Mouse (Mus musculus) neural tube, embryonic 14.5 days (tissue): ENCODE results near the gene Zfp324. TPM values are rescaled to one million over a fixed set of nuclear protein-coding genes. Genes with fewer than 3 reads are reported as not detected.

Experiments used
- ATAC-seq: fragments of 200-750 bp; cut with Nextera tagmentation; 2 replicates; pipeline ENCODE4 v1.8.0; 2017; ENCODE audit warnings: low read depth, mild to moderate bottlenecking, moderate TSS enrichment, moderate library complexity
- H3K27ac ChIP-seq: fragments of 300-500 bp; sonication (generic); 2 replicates; pipeline ENCODE4 v1.5.1; 2014; ENCODE audit warnings: low read depth, mild to moderate bottlenecking, control low read depth, low read length, moderate library complexity, mixed read lengths
- H3K27me3 ChIP-seq: fragments of 300-500 bp; sonication (generic); 2 replicates; pipeline ENCODE4 v1.6.1; 2014; ENCODE audit warnings: low read length; ENCODE audit not compliant: control insufficient read depth, insufficient read depth
- H3K36me3 ChIP-seq: fragments of 300-500 bp; sonication (generic); 2 replicates; pipeline ENCODE4 v1.6.1; 2014; ENCODE audit warnings: low read length, mixed read lengths; ENCODE audit not compliant: control insufficient read depth, insufficient read depth
- H3K4me1 ChIP-seq: fragments of 300-500 bp; sonication (generic); 2 replicates; pipeline ENCODE4 v1.6.1; 2014; ENCODE audit warnings: low read length; ENCODE audit not compliant: control insufficient read depth, insufficient read depth
- H3K4me2 ChIP-seq: fragments of 300-500 bp; sonication (generic); 2 replicates; pipeline ENCODE4 v1.6.1; 2014; ENCODE audit warnings: mild to moderate bottlenecking, low read depth, low read length, control low read depth
- H3K4me3 ChIP-seq: fragments of 300-500 bp; sonication (generic); 2 replicates; pipeline ENCODE4 v1.5.1; 2014; ENCODE audit warnings: low read depth, low read length, control low read depth, mixed read lengths
- H3K9ac ChIP-seq: fragments of 300-500 bp; sonication (generic); replicated peaks from 2 replicates; pipeline ENCODE4 v1.6.1; 2014; ENCODE audit warnings: low read depth, mild to moderate bottlenecking, control low read depth, low read length, mixed read lengths
- H3K9me3 ChIP-seq: fragments of 300-500 bp; sonication (generic); 2 replicates; pipeline ENCODE4 v1.6.1; 2016; ENCODE audit warnings: low read length; ENCODE audit not compliant: control insufficient read depth
- WGBS: fragments of 180-500 bp; shearing (Covaris S2); extraction: QIAGEN DNeasy Blood & Tissue Kit; methylation state at CpG from one replicate; pipeline ENCODE4 v1.1.7; 2014; 5-methylcytosine and 5-hydroxymethylcytosine counted together
- polyA plus RNA-seq: library from polyadenylated mRNA; unstranded; fragments of >200 nt; fragmentation: Nextera tagmentation; extraction: Ambion mirVana; gene quantifications from 2 replicates; pipeline ENCODE4 v1.2.1, GENCODE M21; 2014

Zfp324 gene
- polyA plus RNA-seq, 1 experiment from 2014 or later = 10.6 TPM

GRCm38 (mm10) chr7:12958948-12959347, 6.7 kb upstream of the Zfp324 start:
- WGBS = 83% methylated on average over 4 of the region's 4 CpGs
- Histone ChIP-seq H3K4me1 (no peaks in the 10 kb centered on the region), H3K9me3 (no peaks in the 10 kb centered on the region), H3K36me3 (no peaks in the 10 kb centered on the region), H3K9ac (no peak overlapping the region), H3K27me3 (no peaks in the 10 kb centered on the region), H3K4me2 (no peak overlapping the region), H3K4me3 (no peak overlapping the region), H3K27ac (no peak overlapping the region)
- ATAC-seq = no peak

DNA sequence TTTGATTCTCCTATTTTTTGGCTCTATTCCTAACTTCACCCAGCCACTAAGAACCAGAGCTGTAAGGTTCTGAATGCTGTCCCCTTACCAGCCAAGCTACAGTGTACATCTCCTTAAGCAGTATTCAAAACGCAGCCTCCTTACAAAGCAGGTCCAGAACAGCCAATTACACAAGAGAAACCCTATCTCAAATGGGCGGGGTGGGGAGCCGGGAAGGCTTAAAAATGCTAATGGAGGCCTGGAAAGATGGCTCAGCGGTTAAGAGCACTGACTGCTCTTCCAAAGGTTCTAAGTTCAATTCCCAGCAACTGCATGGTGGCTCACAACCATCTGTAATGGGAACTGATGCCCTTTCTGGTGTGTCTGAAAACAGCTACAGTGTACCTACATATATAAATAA, 5.9 kb upstream of the Zfp324 start:
- no peaks in the 10 kb centered on the region for H3K27me3 ChIP-seq
- H3K9ac ChIP-seq = no peak overlapping the region
- H3K4me3 ChIP-seq = no peak overlapping the region
- H3K27ac ChIP-seq = no peak overlapping the region
- 17% methylated on average over 4 of the region's 4 CpGs for WGBS
- H3K4me2 ChIP-seq = no peak overlapping the region
- no peaks in the 10 kb centered on the region for H3K4me1 ChIP-seq
- no peaks in the 10 kb centered on the region for H3K36me3 ChIP-seq
- H3K9me3 ChIP-seq = no peaks in the 10 kb centered on the region
- no peak for ATAC-seq

- peak; percentile 80 for ATAC-seq
- H3K9ac ChIP-seq = peak overlapping the region; percentile 61
- no peaks in the 10 kb centered on the region; the same call in 1 of the 2 replicates for H3K27me3 ChIP-seq
- peak overlapping the region; percentile 82 for H3K27ac ChIP-seq
- no peaks in the 10 kb centered on the region for H3K36me3 ChIP-seq
- H3K9me3 ChIP-seq = no peaks in the 10 kb centered on the region
- H3K4me1 ChIP-seq = peaks cover 5% of the 10 kb centered on the region
- 3% methylated on average over 29 of the region's 29 CpGs for WGBS
- peak overlapping the region; percentile 56 for H3K4me2 ChIP-seq
- H3K4me3 ChIP-seq = peak overlapping the region; percentile 44
These were observed 4.0 kb upstream of the Zfp324 start for GRCm38 (mm10) chr7:12961511-12962141.

- Histone ChIP-seq H3K27ac (peak overlapping the region; percentile 86), H3K9me3 (no peaks in the 10 kb centered on the region), H3K36me3 (peaks cover 21% of the 10 kb centered on the region), H3K9ac (peak overlapping the region; percentile 91), H3K4me3 (peak overlapping the region; percentile 84), H3K4me2 (peak overlapping the region; percentile 92), H3K27me3 (no peaks in the 10 kb centered on the region; the same call in 1 of the 2 replicates), H3K4me1 (peaks cover 14% of the 10 kb centered on the region)
- ATAC-seq = peak; percentile 45
- WGBS = under 1% methylated on average over 29 of the region's 29 CpGs
These were observed 637 bp downstream of the Zfp324 start for GRCm38 (mm10) chr7:12966104-12966845.

DNA sequence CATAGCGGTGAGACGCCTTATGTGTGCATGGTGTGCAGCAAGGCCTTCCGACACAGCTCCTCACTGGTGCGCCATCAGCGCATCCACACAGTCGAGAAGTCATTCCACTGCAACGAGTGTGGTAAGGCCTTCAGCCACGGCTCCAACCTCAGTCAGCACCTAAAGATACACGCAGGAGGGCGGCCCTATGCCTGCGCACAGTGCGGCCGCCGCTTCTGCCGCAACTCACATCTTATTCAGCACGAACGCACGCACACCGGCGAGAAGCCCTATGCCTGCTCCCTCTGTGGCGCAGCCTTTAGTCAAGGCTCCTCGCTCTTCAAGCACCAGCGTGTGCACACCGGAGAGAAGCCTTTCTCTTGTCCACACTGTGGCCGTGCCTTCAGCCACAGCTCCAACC, 5.3 kb downstream of the Zfp324 start:
- no peak for ATAC-seq
- Histone ChIP-seq H3K9ac (no peak overlapping the region), H3K27ac (no peak overlapping the region), H3K9me3 (no peaks in the 10 kb centered on the region), H3K4me2 (no peak overlapping the region), H3K4me3 (no peak overlapping the region), H3K27me3 (no peaks in the 10 kb centered on the region; the same call in 1 of the 2 replicates), H3K36me3 (peaks cover 32% of the 10 kb centered on the region), H3K4me1 (peaks cover 12% of the 10 kb centered on the region)
- 96% methylated on average over 25 of the region's 25 CpGs for WGBS

- no peaks in the 10 kb centered on the region for H3K36me3 ChIP-seq
- no peaks in the 10 kb centered on the region for H3K9me3 ChIP-seq
- ATAC-seq = peak; percentile 99
These were observed 12.2 kb downstream of the Zfp324 start, which contains the start of gene Zfp446 for GRCm38 (mm10) chr7:12977682-12978389. TSS of gene Zfp446 (plus strand) at chr7:12977848.

GRCm38 (mm10) chr7:12978931-12979722, 13.5 kb downstream of the Zfp324 start:
- Histone ChIP-seq H3K27me3 (no peaks in the 10 kb centered on the region), H3K4me2 (peak overlapping the region; percentile 71; the same call in 1 of the 2 replicates), H3K27ac (peak overlapping the region; percentile 82; the same call in 1 of the 2 replicates), H3K4me3 (0 out of 2 replicates have a peak overlapping the region, but pooled peaks have one; percentile 43), H3K9ac (peak overlapping the region; percentile 63; the same call in 1 of the 2 replicates), H3K9me3 (no peaks in the 10 kb centered on the region), H3K4me1 (peaks cover 6% of the 10 kb centered on the region; the same call in 1 of the 2 replicates), H3K36me3 (no peaks in the 10 kb centered on the region)
- no peak for ATAC-seq
- 84% methylated on average over 18 of the region's 18 CpGs for WGBS

More at GRCm38 (mm10) chr7:12977682-12978389, 12.2 kb downstream of the Zfp324 start, which contains the start of gene Zfp446:
- peak within 1 kb of the TSS; percentile 63 for H3K9ac ChIP-seq
- H3K27ac ChIP-seq = peak within 1 kb of the TSS; percentile 82
- peak within 1 kb of the TSS; percentile 71 for H3K4me2 ChIP-seq
- peak within 1 kb of the TSS; percentile 43 for H3K4me3 ChIP-seq
- under 1% methylated on average over 49 of the region's 49 CpGs for whole genome bisulfite sequencing
- no peaks in the 10 kb centered on the region for H3K27me3 ChIP-seq
- peaks cover 6% of the 10 kb centered on the region; the same call in 1 of the 2 replicates for H3K4me1 ChIP-seq

GRCm38 (mm10) chr7:12979776-12980175, 14.1 kb downstream of the Zfp324 start:
- Histone ChIP-seq H3K4me3 (no peak overlapping the region), H3K9ac (no peak overlapping the region), H3K27ac (no peak overlapping the region), H3K36me3 (no peaks in the 10 kb centered on the region), H3K4me2 (no peak overlapping the region), H3K9me3 (no peaks in the 10 kb centered on the region), H3K27me3 (no peaks in the 10 kb centered on the region), H3K4me1 (peaks cover 6% of the 10 kb centered on the region; the same call in 1 of the 2 replicates)
- 37% methylated on average over 6 of the region's 6 CpGs for WGBS
- ATAC-seq = no peak
